Mouse (Mus musculus) frontal cortex, postnatal 36 days (tissue): ENCODE results near the gene Gm8978.
"Not testable (repeated sequence)": the region's sequence is repeated elsewhere in the genome, so short reads cannot be mapped to it uniquely, and the experiment has no call there.

Experiments used
- DNase-seq, 2 experiments: peaks; one replicate each; pipeline ENCODE4 v3.0.0; 2022; ENCODE audit warnings: low spot score in 2 of 2

The Gm8978 gene

GRCm38 (mm10) chr19:33625152-33625551, at the start of gene Gm8978:
Gene Gm8978, minus strand, starts transcription at chr19:33625252.
- DNase-seq, result not testable (repeated sequence)

GRCm38 (mm10) chr19:33589626-33590302, 35.3 kb downstream of the Gm8978 start:
- DNase-seq, result peak; percentile 53 to 63

GRCm38 (mm10) chr19:33568551-33568950, 56.5 kb downstream of the Gm8978 start:
- DNase-seq, result not testable (repeated sequence)
